ENCODE assay signal across 8 mouse cellular contexts in the genomic region with DNA sequence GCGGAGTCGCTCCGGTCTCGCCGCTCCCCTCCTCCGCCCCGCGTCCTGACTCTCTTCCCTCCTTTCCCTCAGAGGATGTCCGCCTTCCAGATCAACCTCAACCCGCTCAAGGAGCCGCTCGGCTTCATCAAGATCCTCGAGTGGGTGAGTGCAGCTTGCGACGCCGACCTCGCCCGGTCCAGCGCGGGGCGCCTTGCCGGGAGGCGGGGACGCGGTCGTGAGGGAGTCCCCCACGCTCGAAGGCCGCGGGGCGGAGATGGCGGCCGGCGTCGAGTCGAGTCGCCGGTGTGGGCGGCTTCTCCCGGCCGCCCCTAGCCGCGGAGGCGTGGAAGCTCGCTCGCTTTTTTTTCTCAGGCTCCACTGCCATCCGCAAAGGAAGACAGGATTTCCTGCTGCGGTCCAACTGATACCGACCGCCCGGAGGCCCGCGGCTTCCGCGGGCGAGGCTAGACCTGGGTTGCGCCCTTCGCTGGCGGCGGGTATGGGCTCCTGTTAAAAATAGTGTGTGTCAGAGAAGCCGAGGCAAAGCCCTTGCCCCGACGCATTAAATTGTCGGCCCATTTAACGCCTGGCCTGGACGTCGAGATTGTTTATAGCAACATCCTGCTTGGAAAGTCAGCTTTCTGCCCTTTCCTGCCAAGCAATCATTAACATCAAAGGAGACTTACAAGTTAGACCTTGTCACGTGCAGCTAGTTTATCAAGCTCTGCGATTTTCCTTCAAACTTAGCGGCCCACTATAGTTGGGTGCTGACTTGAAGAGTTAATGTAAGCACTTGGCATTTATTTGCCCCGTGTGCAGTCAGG. TPM values are rescaled to one million over a fixed set of nuclear protein-coding genes. Genes with fewer than 3 reads are reported as not detected.
DNase-seq lines count a peak whose midpoint lies in the region; ATAC-seq and TF ChIP-seq lines count a peak whose summit lies in the region.

No protein-coding gene starts in this region.

- under 1% methylated on average over 71 of the region's 71 CpGs for WGBS in embryonic facial prominence, embryonic 13.5 days
- WGBS in hindbrain, embryonic 14.5 days = under 1% methylated on average over 70 of the region's 71 CpGs
- WGBS in lung, embryonic 16.5 days = 0% methylated on average over 67 of the region's 71 CpGs

- H3K9me3 ChIP-seq in G1E (replicated peaks) = no peaks in the 10 kb centered on the region
- no peaks in the 10 kb centered on the region for H3K9me3 ChIP-seq in embryonic facial prominence, embryonic 13.5 days
- no peaks in the 10 kb centered on the region for H3K9me3 ChIP-seq in hindbrain, embryonic 14.5 days (ENCODE audit: control insufficient read depth, low read length)
- H3K9me3 ChIP-seq in lung, embryonic 16.5 days (ENCODE audit: control insufficient read depth, low read length) = no peaks in the 10 kb centered on the region

- peak; percentile 2; the same call in 1 of the 2 replicates for ATAC-seq in G1E (ENCODE audit: extremely low read depth, insufficient number of reproducible peaks, low FRiP score, poor library complexity, severe bottlenecking)
- peak; percentile 22 for ATAC-seq in embryonic facial prominence, embryonic 13.5 days (ENCODE audit: insufficient number of reproducible peaks, insufficient read depth, low FRiP score, low TSS enrichment, low read depth)
- peak; percentile 77 for ATAC-seq in hindbrain, embryonic 14.5 days (ENCODE audit: low FRiP score)
- ATAC-seq in lung, embryonic 16.5 days (ENCODE audit: low read depth) = peak; percentile 61

- H3K36me3 ChIP-seq in G1E (replicated peaks) = peaks cover 2% of the 10 kb centered on the region
- no peaks in the 10 kb centered on the region for H3K36me3 ChIP-seq in embryonic facial prominence, embryonic 13.5 days
- no peaks in the 10 kb centered on the region for H3K36me3 ChIP-seq in hindbrain, embryonic 14.5 days (replicated peaks; ENCODE audit: control insufficient read depth, insufficient read depth)
- no peaks in the 10 kb centered on the region for H3K36me3 ChIP-seq in lung, embryonic 16.5 days (ENCODE audit: control insufficient read depth, insufficient read depth, low read length)
- no peaks in the 10 kb centered on the region for H3K36me3 ChIP-seq in splenic B cell, adult 2 months (ENCODE audit: control insufficient read depth, insufficient read depth, low read length, poor library complexity, severe bottlenecking)

- H3K9ac ChIP-seq in embryonic facial prominence, embryonic 13.5 days = peak overlapping the region; percentile 88
- peak overlapping the region; percentile 90 for H3K9ac ChIP-seq in hindbrain, embryonic 14.5 days
- peak overlapping the region; percentile 88 for H3K9ac ChIP-seq in lung, embryonic 16.5 days (ENCODE audit: low read length)

- TF ChIP-seq CTCF in G1E (IDR thresholded peaks at IDR 0.05; ENCODE audit: low read depth, low read length) = no peak

- peaks cover 4% of the 10 kb centered on the region; the same call in 1 of the 2 replicates for H3K27me3 ChIP-seq in G1E (ENCODE audit: insufficient read depth, low read length)
- H3K27me3 ChIP-seq in embryonic facial prominence, embryonic 13.5 days = no peaks in the 10 kb centered on the region
- no peaks in the 10 kb centered on the region for H3K27me3 ChIP-seq in hindbrain, embryonic 14.5 days (ENCODE audit: control insufficient read depth, insufficient read depth, low read length)
- H3K27me3 ChIP-seq in lung, embryonic 16.5 days (ENCODE audit: control insufficient read depth, insufficient read depth, low read depth, low read length) = no peaks in the 10 kb centered on the region
- no peaks in the 10 kb centered on the region for H3K27me3 ChIP-seq in splenic B cell, adult 2 months (ENCODE audit: control insufficient read depth, insufficient read depth, low read length, poor library complexity, severe bottlenecking)

- DNase-seq in kidney, adult 9 months = peak; percentile 77
- no peak for DNase-seq in kidney, adult 18-20 months
- no peak for DNase-seq in G1E (ENCODE audit: low spot score)
- DNase-seq in hindbrain, embryonic 14.5 days (ENCODE audit: low spot score) = peak; percentile 39
- peak; percentile 87 for DNase-seq in splenic B cell, adult 2 months (ENCODE audit: low read depth, low spot score)
- no peak for DNase-seq in cerebellum, postnatal 36 days

- peak overlapping the region; percentile 81 for H3K4me2 ChIP-seq in embryonic facial prominence, embryonic 13.5 days
- peak overlapping the region; percentile 77 for H3K4me2 ChIP-seq in hindbrain, embryonic 14.5 days (replicated peaks)
- H3K4me2 ChIP-seq in lung, embryonic 16.5 days (ENCODE audit: low read depth, low read length) = peak overlapping the region; percentile 79

- peak overlapping the region; percentile 98 for H3K27ac ChIP-seq in embryonic facial prominence, embryonic 13.5 days
- H3K27ac ChIP-seq in hindbrain, embryonic 14.5 days = peak overlapping the region; percentile 93
- peak overlapping the region; percentile 99 for H3K27ac ChIP-seq in lung, embryonic 16.5 days (ENCODE audit: low read length)

- H3K4me3 ChIP-seq in G1E (ENCODE audit: low read depth, low read length) = peak overlapping the region; percentile 93
- peak overlapping the region; percentile 78 for H3K4me3 ChIP-seq in embryonic facial prominence, embryonic 13.5 days
- peak overlapping the region; percentile 81 for H3K4me3 ChIP-seq in hindbrain, embryonic 14.5 days (replicated peaks; ENCODE audit: low read length)
- H3K4me3 ChIP-seq in lung, embryonic 16.5 days (ENCODE audit: low read length) = peak overlapping the region; percentile 79

- H3K4me1 ChIP-seq in G1E (ENCODE audit: insufficient read depth, low read depth, low read length) = peaks cover 22% of the 10 kb centered on the region
- H3K4me1 ChIP-seq in embryonic facial prominence, embryonic 13.5 days = peaks cover 19% of the 10 kb centered on the region
- H3K4me1 ChIP-seq in hindbrain, embryonic 14.5 days (replicated peaks; ENCODE audit: control insufficient read depth, insufficient read depth, low read length) = peaks cover 18% of the 10 kb centered on the region
- H3K4me1 ChIP-seq in lung, embryonic 16.5 days (replicated peaks; ENCODE audit: control insufficient read depth, insufficient read depth, low read length) = peaks cover 23% of the 10 kb centered on the region

RNA-seq across cellular contexts. Expression of a gene that starts 0.7 kb away (rescaled TPM):
- total RNA-seq in G1E (2014; fragmentation: Nextera tagmentation) = 63.6 and 71.5 TPM in 2 replicates
- total RNA-seq in G1E (2017) = 56.3 and 57.9 TPM in 2 replicates
- polyA plus RNA-seq in G1E (2012) = 4.2 and 5.5 TPM in 2 replicates
- polyA plus RNA-seq in embryonic facial prominence, embryonic 13.5 days (2015; fragmentation: Nextera tagmentation; extraction: Ambion mirVana) = 78.6 and 82.2 TPM in 2 replicates
- 50.1 and 50.7 TPM in 2 replicates for polyA plus RNA-seq in hindbrain, embryonic 14.5 days (2014; fragmentation: Nextera tagmentation; extraction: Ambion mirVana)
- polyA plus RNA-seq in lung, embryonic 16.5 days (2015; fragmentation: Nextera tagmentation; extraction: Ambion mirVana) = 181 and 182 TPM in 2 replicates

Comparison
In these comparisons a context has a peak if more than half of its experiments do, and no peak if none do; other contexts are left out.
1. DNase-seq: peak in kidney, adult 9 months (single experiment), hindbrain, embryonic 14.5 days (single experiment) and splenic B cell, adult 2 months (single experiment); none in kidney, adult 18-20 months (single experiment), G1E (single experiment) and cerebellum, postnatal 36 days (0 of 2).
2. ATAC-seq: peak in every context shown above with its lines; median percentile 77 in hindbrain, embryonic 14.5 days; 61 in lung, embryonic 16.5 days; 22 in embryonic facial prominence, embryonic 13.5 days; 2 in G1E.
3. Peak in every context shown above with its lines, with median percentiles within 50 percentile points of each other: H3K4me3 ChIP-seq, H3K27ac ChIP-seq, H3K4me2 ChIP-seq and H3K9ac ChIP-seq.